Mouse (Mus musculus) intestine, embryonic 15.5 days (tissue): ENCODE data around the gene Nup133. TPM values are rescaled to one million over a fixed set of nuclear protein-coding genes. Genes with fewer than 3 reads are reported as not detected.

Experiments used
- ATAC-seq: fragments of 200-750 bp; cut with Nextera tagmentation; 2 replicates; pipeline ENCODE4 v1.8.0; 2017; ENCODE audit warnings: moderate TSS enrichment, moderate library complexity
- H3K27ac ChIP-seq: fragments of 300-500 bp; sonication (generic); 2 replicates; pipeline ENCODE4 v1.5.1; 2015; ENCODE audit warnings: mild to moderate bottlenecking, inconsistent platforms
- H3K27me3 ChIP-seq: fragments of 300-500 bp; sonication (generic); replicated peaks from 2 replicates; pipeline ENCODE4 v1.6.1; 2015; ENCODE audit warnings: inconsistent platforms
- H3K36me3 ChIP-seq: fragments of 300-500 bp; sonication (generic); 2 replicates; pipeline ENCODE4 v1.6.1; 2015; ENCODE audit warnings: inconsistent platforms
- H3K4me1 ChIP-seq: fragments of 300-500 bp; sonication (generic); replicated peaks from 2 replicates; pipeline ENCODE4 v1.6.1; 2015; ENCODE audit warnings: inconsistent platforms
- H3K4me2 ChIP-seq: fragments of 300-500 bp; sonication (generic); replicated peaks from 2 replicates; pipeline ENCODE4 v1.6.1; 2015; ENCODE audit warnings: mild to moderate bottlenecking, inconsistent platforms
- H3K4me3 ChIP-seq: fragments of 300-500 bp; sonication (generic); replicated peaks from 2 replicates; pipeline ENCODE4 v1.5.1; 2015; ENCODE audit warnings: inconsistent platforms
- H3K9ac ChIP-seq: fragments of 300-500 bp; sonication (generic); 2 replicates; pipeline ENCODE4 v1.6.1; 2015; ENCODE audit warnings: inconsistent platforms
- H3K9me3 ChIP-seq: fragments of 300-500 bp; sonication (generic); 2 replicates; pipeline ENCODE4 v1.6.1; 2016; ENCODE audit warnings: inconsistent platforms
- WGBS: fragments of 180-500 bp; shearing (Covaris S2); methylation state at CpG from one replicate; pipeline ENCODE4 v1.1.7; 2015; 5-methylcytosine and 5-hydroxymethylcytosine counted together
- polyA plus RNA-seq: library from polyadenylated mRNA; unstranded; fragments of >200 nt; fragmentation: Nextera tagmentation; extraction: Ambion mirVana; gene quantifications from 2 replicates; pipeline ENCODE4 v1.2.1, GENCODE M21; 2015

Nup133 gene
- polyA plus RNA-seq, 1 experiment from 2014 or later = 34.0 TPM

DNA sequence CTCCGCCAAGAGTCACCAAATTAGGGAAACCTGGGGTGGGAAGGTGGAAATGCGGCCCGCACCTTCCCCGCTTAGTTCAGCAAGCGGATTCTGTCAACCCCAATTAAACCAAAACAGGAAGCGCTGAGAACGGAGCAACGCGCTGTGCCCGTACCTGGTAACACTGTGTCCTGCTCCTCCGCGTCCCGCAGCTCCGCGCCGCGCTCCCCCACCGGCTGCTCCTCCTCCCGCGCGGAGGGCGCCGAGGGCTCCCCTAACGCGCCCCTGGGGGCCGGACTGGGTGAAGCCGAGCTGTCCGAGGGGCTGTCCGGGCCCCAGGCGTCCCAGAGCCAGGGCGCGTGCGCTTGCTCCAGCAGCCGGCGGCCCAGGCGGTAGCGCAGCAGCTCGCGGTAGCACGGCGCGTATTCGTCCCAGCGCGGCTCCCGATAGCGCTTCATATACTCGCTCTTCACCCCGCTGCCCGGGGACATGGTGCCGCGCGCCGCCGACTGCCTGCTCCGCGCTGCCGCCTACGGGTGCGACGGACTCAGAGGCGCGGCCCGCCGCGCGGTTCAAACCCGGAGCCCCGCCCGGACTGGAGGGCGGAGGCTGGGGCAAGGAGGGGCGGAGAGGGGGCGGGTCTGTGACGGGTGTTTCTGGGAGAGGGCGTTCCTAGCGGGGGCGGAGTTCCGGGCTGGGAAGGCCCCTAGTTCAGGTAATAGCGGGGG, 90.0 kb downstream of the Nup133 start:
- no peaks in the 10 kb centered on the region for H3K9me3 ChIP-seq
- H3K4me3 ChIP-seq = peak overlapping the region; percentile 97
- H3K4me1 ChIP-seq = peaks cover 10% of the 10 kb centered on the region; the same call in 1 of the 2 replicates
- H3K27ac ChIP-seq = peak overlapping the region; percentile 73
- peaks cover 8% of the 10 kb centered on the region for H3K27me3 ChIP-seq
- WGBS = under 1% methylated on average over 79 of the region's 79 CpGs
- peak overlapping the region; percentile 98 for H3K4me2 ChIP-seq
- peak overlapping the region; percentile 87 for H3K9ac ChIP-seq
- ATAC-seq = peak; percentile 99
- no peaks in the 10 kb centered on the region for H3K36me3 ChIP-seq

DNA sequence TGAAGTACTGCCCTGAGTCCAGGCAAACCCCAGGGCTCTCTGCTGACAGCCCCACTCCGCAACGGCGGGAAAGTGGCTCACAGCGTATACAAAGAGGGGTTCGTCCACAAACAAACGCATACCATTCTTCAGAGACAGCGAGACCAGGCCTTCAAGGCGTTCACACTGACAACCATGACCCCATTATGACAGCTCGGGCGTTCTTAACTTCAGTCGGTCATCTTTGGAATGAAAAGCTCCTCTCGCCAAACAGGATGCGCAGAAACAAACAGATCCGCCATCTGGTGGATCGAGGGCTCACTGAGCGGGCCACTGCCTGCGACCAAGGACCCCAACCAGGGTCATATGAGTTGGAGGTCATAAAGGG, 90.5 kb downstream of the Nup133 start:
- peak overlapping the region; percentile 73; the same call in 1 of the 2 replicates for H3K27ac ChIP-seq
- peak overlapping the region; percentile 98 for H3K4me2 ChIP-seq
- no peaks in the 10 kb centered on the region for H3K9me3 ChIP-seq
- peaks cover 10% of the 10 kb centered on the region; the same call in 1 of the 2 replicates for H3K4me1 ChIP-seq
- no peaks in the 10 kb centered on the region for H3K36me3 ChIP-seq
- H3K4me3 ChIP-seq = peak overlapping the region; percentile 97
- H3K9ac ChIP-seq = peak overlapping the region; percentile 87
- 1% methylated on average over 17 of the region's 17 CpGs for WGBS
- peaks cover 4% of the 10 kb centered on the region; the same call in 1 of the 2 replicates for H3K27me3 ChIP-seq
- peak; percentile 2; the same call in 1 of the 2 replicates for ATAC-seq

DNA sequence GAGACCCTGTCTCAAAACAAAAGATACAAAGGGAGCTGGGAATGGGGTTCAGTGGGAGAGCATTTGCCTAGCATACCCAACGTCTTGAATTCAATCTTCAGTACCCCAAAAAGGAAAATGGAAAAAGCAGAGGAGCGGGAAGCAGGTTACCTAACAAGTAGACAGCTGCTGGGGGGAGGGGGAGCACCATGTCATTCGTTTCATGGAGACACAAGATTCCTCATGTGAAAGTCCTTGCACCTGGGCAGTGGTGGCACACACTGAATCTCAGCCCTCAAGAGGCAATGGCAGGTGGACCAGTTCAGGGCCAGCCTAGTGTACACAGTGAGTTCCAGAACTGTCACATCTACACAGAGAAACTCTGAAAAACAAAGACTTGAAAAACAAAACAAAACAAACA, 91.7 kb downstream of the Nup133 start:
- Histone ChIP-seq H3K9ac (no peak overlapping the region), H3K9me3 (no peaks in the 10 kb centered on the region), H3K4me1 (peaks cover 10% of the 10 kb centered on the region; the same call in 1 of the 2 replicates), H3K27me3 (no peaks in the 10 kb centered on the region), H3K4me3 (no peak overlapping the region), H3K36me3 (no peaks in the 10 kb centered on the region), H3K27ac (no peak overlapping the region), H3K4me2 (no peak overlapping the region)
- ATAC-seq = no peak
- WGBS = 79% methylated on average over 3 of the region's 3 CpGs

DNA sequence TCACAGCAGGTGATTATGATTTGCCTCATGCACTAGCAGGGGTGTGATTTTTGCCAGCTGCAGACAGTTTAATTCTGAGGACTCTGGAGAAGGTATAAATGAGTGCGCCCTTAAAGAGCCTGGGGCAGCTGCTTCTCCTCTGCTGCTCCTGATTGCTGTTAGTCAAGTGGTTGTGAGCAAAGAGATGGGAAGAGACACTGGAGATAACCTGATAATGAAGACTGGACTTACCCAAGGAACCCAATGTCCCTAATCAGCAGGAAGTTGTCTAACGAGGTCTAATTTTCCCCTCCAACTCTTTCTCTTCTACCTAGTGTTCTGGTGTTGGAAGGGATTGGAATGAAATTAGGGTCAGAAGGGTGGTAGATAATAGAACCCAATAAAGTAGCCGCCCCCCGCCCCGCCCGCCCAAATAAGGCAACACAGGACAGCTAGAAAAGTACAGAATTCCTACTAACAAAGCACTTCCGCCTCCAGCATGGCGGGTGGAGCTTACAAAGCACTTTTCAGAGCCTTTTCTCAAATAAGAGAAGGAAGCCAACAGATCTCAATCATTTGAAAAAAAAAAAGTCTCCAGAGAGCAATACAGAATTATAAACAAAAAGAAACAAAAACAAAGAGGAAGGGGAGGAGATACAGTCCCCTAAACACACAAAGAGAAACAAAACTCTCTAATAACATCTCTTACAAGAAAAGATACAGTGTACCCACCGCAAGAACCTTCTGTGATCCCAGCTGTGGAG, 94.2 kb downstream of the Nup133 start:
- no peak overlapping the region for H3K4me2 ChIP-seq
- no peak overlapping the region for H3K4me3 ChIP-seq
- no peak overlapping the region for H3K9ac ChIP-seq
- peaks cover 8% of the 10 kb centered on the region; the same call in 1 of the 2 replicates for H3K4me1 ChIP-seq
- H3K27me3 ChIP-seq = no peaks in the 10 kb centered on the region
- WGBS = 88% methylated on average over 9 of the region's 9 CpGs
- ATAC-seq = no peak
- no peak overlapping the region for H3K27ac ChIP-seq
- H3K9me3 ChIP-seq = no peaks in the 10 kb centered on the region
- no peaks in the 10 kb centered on the region for H3K36me3 ChIP-seq

DNA sequence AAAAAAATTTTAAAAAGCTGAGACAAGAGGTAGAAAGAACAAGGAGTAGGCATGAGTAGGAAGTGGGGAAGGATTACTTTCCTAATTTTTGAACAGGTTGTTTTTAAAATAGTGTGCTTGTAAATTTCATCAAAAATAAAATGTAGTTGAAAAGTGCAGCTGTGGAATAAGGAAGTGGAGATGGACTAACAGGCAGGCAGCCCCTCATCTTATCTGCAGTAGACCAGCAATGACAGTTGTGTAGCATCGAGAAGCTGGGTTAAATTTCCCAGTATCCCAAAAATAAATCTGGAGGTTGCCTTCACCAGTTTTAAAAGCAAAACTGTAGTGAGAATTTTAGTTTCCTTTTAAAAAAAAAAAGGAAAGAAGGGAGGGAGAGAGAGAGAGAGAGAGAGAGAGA, 94.8 kb downstream of the Nup133 start:
- WGBS = 91% methylated on average over 1 of the region's 1 CpGs
- Histone ChIP-seq H3K27ac (no peak overlapping the region), H3K27me3 (no peaks in the 10 kb centered on the region), H3K4me3 (no peak overlapping the region), H3K4me1 (peaks cover 8% of the 10 kb centered on the region; the same call in 1 of the 2 replicates), H3K9me3 (no peaks in the 10 kb centered on the region), H3K9ac (no peak overlapping the region), H3K36me3 (no peaks in the 10 kb centered on the region), H3K4me2 (no peak overlapping the region)
- no peak for ATAC-seq

DNA sequence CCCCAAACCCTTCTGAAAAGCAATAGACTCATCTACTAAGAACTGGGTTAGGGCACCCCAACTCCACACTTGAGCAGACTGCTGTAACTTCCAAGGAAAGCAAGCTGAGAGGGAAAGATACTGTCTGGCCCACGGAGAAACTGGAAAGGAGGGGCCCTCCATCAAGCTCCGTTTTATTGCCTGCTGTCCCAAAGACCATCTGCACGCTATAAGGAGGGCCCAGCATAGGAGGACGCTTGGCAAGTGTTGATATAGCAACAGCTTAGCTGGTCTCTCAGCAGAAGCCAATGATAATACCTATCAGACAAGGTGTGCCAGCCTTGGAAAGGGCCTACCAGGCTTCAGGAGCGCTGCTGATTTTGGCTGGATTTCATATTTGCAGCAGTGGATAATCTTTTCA, 97.5 kb downstream of the Nup133 start:
- H3K9ac ChIP-seq = no peak overlapping the region
- 32% methylated on average over 5 of the region's 5 CpGs for WGBS
- no peaks in the 10 kb centered on the region for H3K27me3 ChIP-seq
- H3K4me1 ChIP-seq = no peaks in the 10 kb centered on the region
- ATAC-seq = no peak
- H3K9me3 ChIP-seq = no peaks in the 10 kb centered on the region
- no peaks in the 10 kb centered on the region for H3K36me3 ChIP-seq
- H3K4me2 ChIP-seq = no peak overlapping the region
- no peak overlapping the region for H3K27ac ChIP-seq
- no peak overlapping the region for H3K4me3 ChIP-seq

DNA sequence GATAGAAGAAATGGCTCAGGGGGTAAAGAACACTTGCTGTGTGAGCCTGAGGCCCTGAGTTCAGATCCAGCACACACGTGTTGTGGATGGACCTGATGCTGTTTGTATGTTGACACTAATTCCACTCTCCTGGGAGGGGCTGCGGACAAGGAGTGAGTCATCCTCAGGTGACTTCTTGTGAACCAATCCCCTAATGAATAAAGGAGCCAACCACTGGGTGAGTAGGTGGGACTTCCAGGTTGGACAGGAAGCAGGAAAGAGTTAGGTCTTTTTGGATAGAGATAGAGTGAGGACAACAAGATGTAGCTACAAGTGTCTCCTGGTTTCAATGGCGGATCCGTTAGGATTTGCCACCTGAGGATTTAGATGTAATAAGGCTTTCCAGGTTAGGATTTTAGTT, 99.7 kb downstream of the Nup133 start:
- no peak overlapping the region for H3K4me3 ChIP-seq
- H3K36me3 ChIP-seq = no peaks in the 10 kb centered on the region
- H3K9me3 ChIP-seq = no peaks in the 10 kb centered on the region
- H3K27me3 ChIP-seq = no peaks in the 10 kb centered on the region
- no peak overlapping the region for H3K4me2 ChIP-seq
- H3K4me1 ChIP-seq = no peaks in the 10 kb centered on the region
- no peak overlapping the region for H3K9ac ChIP-seq
- no peak overlapping the region for H3K27ac ChIP-seq
- ATAC-seq = no peak
- 82% methylated on average over 4 of the region's 4 CpGs for WGBS

DNA sequence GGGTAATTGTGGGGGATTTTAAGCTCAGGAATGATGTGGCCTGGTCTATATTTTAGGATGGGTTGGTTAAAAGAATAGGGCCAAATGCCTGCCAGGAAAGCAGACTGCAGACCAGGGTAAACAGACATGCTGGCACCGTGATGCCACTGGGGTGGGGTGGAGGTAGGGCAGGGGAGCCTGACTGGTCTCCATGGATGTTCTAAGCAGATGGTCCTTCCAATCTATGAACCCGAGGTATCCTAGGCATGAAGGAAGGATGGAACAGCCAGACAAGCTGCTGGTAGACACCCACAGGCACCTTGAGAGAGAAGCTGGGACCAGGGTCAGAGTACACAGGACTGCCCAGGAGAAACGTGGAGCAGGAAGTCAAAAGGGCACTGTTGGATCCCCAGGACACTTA, 101.5 kb downstream of the Nup133 start:
- no peak for ATAC-seq
- 63% methylated on average over 3 of the region's 3 CpGs for WGBS

More for the DNA sequence above, 101.5 kb downstream of the Nup133 start:
- Histone ChIP-seq H3K27ac (no peak overlapping the region), H3K9me3 (no peaks in the 10 kb centered on the region), H3K4me2 (no peak overlapping the region), H3K4me3 (no peak overlapping the region), H3K36me3 (no peaks in the 10 kb centered on the region), H3K4me1 (no peaks in the 10 kb centered on the region), H3K9ac (no peak overlapping the region), H3K27me3 (no peaks in the 10 kb centered on the region)

Other genes starting within 250 kb of the Nup133 start
- 53.1 and 54.8 TPM in 2 replicates for gene Rab4a, start 143.3 kb downstream of the Nup133 start, polyA plus RNA-seq
- 3.4 and 3.6 TPM in 2 replicates for gene Ccsap, start 89.1 kb downstream of the Nup133 start, polyA plus RNA-seq
- 6.3 and 22.2 TPM in 2 replicates for gene Acta1, start 54.5 kb downstream of the Nup133 start, polyA plus RNA-seq
- gene Abcb10, start 33.9 kb upstream of the Nup133 start, polyA plus RNA-seq = 21.9 and 22.3 TPM in 2 replicates
- gene Taf5l, start 72.1 kb upstream of the Nup133 start, polyA plus RNA-seq = 40.0 and 40.6 TPM in 2 replicates
- 3.8 and 4.6 TPM in 2 replicates for gene Urb2, start 72.2 kb upstream of the Nup133 start, polyA plus RNA-seq